In genomic region chr4:138905624-138906337, GRCm38 (mm10) we compare ENCODE assay signal across 21 mouse cellular contexts. TPM values are rescaled to one million over a fixed set of nuclear protein-coding genes. Genes with fewer than 3 reads are reported as not detected.
"Had no signal": no experiment of that assay in that cellular context is flagged by ENCODE, and none has a peak within 500 bp of the region (broad histone marks: within the 10 kb centered on the region; RNA-seq: fewer than 3 reads in every experiment).

No protein-coding gene starts in this region.

- H3K4me2 ChIP-seq: liver, embryonic 11.5 days; lung, embryonic 15.5 days; midbrain, embryonic 11.5 days; midbrain, embryonic 15.5 days; neural tube, embryonic 12.5 days had no signal

- H3K4me3 ChIP-seq: layer of hippocampus, adult 2 months; lung, embryonic 15.5 days; megakaryocyte, embryonic 14.5 days; midbrain, embryonic 15.5 days; neural tube, embryonic 12.5 days had no signal

- H3K27ac ChIP-seq: layer of hippocampus, adult 2 months; lung, embryonic 15.5 days; midbrain, embryonic 15.5 days; neural tube, embryonic 12.5 days had no signal

- H3K4me1 ChIP-seq: lung, embryonic 15.5 days; neural tube, embryonic 12.5 days had no signal

- H3K27me3 ChIP-seq: lung, embryonic 15.5 days; megakaryocyte, embryonic 14.5 days; midbrain, embryonic 15.5 days; neural tube, embryonic 12.5 days had no signal

- ATAC-seq: midbrain, embryonic 15.5 days had no signal

- H3K9me3 ChIP-seq: lung, embryonic 15.5 days; megakaryocyte, embryonic 14.5 days; midbrain, embryonic 15.5 days; neural tube, embryonic 12.5 days had no signal

- DNase-seq: kidney, adult 11 months; kidney, postnatal 10 days; kidney, postnatal 4 days; left cerebral cortex, postnatal 4 days; thymus, postnatal 4 days had no signal

- H3K9ac ChIP-seq: lung, embryonic 15.5 days; midbrain, embryonic 15.5 days; neural tube, embryonic 12.5 days had no signal

RNA-seq across cellular contexts. Expression of gene Pla2g2e, which starts 28.0 kb away (rescaled TPM):
- total RNA-seq: layer of hippocampus, adult 2 months; layer of hippocampus, postnatal 10 days; left cerebral cortex, adult 18-20 months; left cerebral cortex, postnatal 10 days; left cerebral cortex, postnatal 4 days; monocyte, adult 5-6 weeks; neutrophil, adult 5-6 weeks had no signal
- polyA plus RNA-seq: liver, embryonic 11.5 days; liver, embryonic 16.5 days; lung, embryonic 15.5 days; midbrain, embryonic 11.5 days; midbrain, embryonic 15.5 days; neural tube, embryonic 12.5 days; stomach, embryonic 14.5 days had no signal

RNA-seq across cellular contexts. Expression of gene Gm13030, which starts 32.0 kb away (rescaled TPM):
- total RNA-seq: layer of hippocampus, adult 2 months; layer of hippocampus, postnatal 10 days; left cerebral cortex, adult 18-20 months; left cerebral cortex, postnatal 10 days; left cerebral cortex, postnatal 4 days; monocyte, adult 5-6 weeks; neutrophil, adult 5-6 weeks had no signal
- polyA plus RNA-seq: kidney, embryonic 14.5 days; limb, embryonic 14.5 days; liver, embryonic 11.5 days; liver, embryonic 16.5 days; lung, embryonic 15.5 days; midbrain, embryonic 11.5 days; midbrain, embryonic 15.5 days; neural tube, embryonic 12.5 days; stomach, embryonic 14.5 days had no signal

RNA-seq across cellular contexts. Expression of gene Pla2g5, which starts 42.5 kb away (rescaled TPM):
- total RNA-seq: monocyte, adult 5-6 weeks; neutrophil, adult 5-6 weeks had no signal
- polyA plus RNA-seq: liver, embryonic 16.5 days; midbrain, embryonic 11.5 days; neural tube, embryonic 12.5 days had no signal
